Mouse (Mus musculus) heart, embryonic 12.5 days (tissue): ENCODE measurements around the gene Acer1. TPM values are rescaled to one million over a fixed set of nuclear protein-coding genes. Genes with fewer than 3 reads are reported as not detected.
A peak's percentile ranks its signal among the peaks of the same experiment; 100 is the strongest.

ENCODE experiments used
- ATAC-seq: fragments of 200-750 bp; cut with Nextera tagmentation; 2 replicates; pipeline ENCODE4 v1.8.0; 2017; ENCODE audit warnings: moderate TSS enrichment, moderate library complexity; ENCODE audit not compliant: insufficient number of reproducible peaks, low FRiP score
- H3K27ac ChIP-seq: fragments of 300-500 bp; sonication (generic); 2 replicates; pipeline ENCODE4 v1.5.1; 2016; ENCODE audit warnings: mild to moderate bottlenecking, moderate library complexity; ENCODE audit not compliant: poor library complexity, severe bottlenecking
- H3K27me3 ChIP-seq: fragments of 300-500 bp; sonication (generic); replicated peaks from 2 replicates; pipeline ENCODE4 v1.6.1; 2016; ENCODE audit warnings: mild to moderate bottlenecking, moderate library complexity
- H3K36me3 ChIP-seq: fragments of 300-500 bp; sonication (generic); 2 replicates; pipeline ENCODE4 v1.6.1; 2016; ENCODE audit warnings: mild to moderate bottlenecking, moderate library complexity
- H3K4me1 ChIP-seq: fragments of 300-500 bp; sonication (generic); replicated peaks from 2 replicates; pipeline ENCODE4 v1.6.1; 2016; ENCODE audit warnings: mild to moderate bottlenecking
- H3K4me2 ChIP-seq: fragments of 300-500 bp; sonication (generic); 2 replicates; pipeline ENCODE4 v1.6.1; 2016; ENCODE audit warnings: mild to moderate bottlenecking, moderate library complexity
- H3K4me3 ChIP-seq: fragments of 300-500 bp; sonication (generic); 2 replicates; pipeline ENCODE4 v1.5.1; 2016; ENCODE audit warnings: mild to moderate bottlenecking
- H3K9ac ChIP-seq: fragments of 300-500 bp; sonication (generic); 2 replicates; pipeline ENCODE4 v1.6.1; 2016; ENCODE audit warnings: mild to moderate bottlenecking, moderate library complexity
- H3K9me3 ChIP-seq: fragments of 300-500 bp; sonication (generic); replicated peaks from 2 replicates; pipeline ENCODE4 v1.6.1; 2016; ENCODE audit warnings: mild to moderate bottlenecking, moderate library complexity
- WGBS: fragments of 180-500 bp; shearing (Covaris S2); methylation state at CpG from one replicate; pipeline ENCODE4 v1.1.7; 2016; 5-methylcytosine and 5-hydroxymethylcytosine counted together
- polyA plus RNA-seq: library from polyadenylated mRNA; unstranded; fragments of >200 nt; fragmentation: Nextera tagmentation; extraction: Ambion mirVana; gene quantifications from 2 replicates; pipeline ENCODE4 v1.2.1, GENCODE M21; 2016

Acer1 gene
- polyA plus RNA-seq, 1 experiment from 2014 or later, result not detected

DNA sequence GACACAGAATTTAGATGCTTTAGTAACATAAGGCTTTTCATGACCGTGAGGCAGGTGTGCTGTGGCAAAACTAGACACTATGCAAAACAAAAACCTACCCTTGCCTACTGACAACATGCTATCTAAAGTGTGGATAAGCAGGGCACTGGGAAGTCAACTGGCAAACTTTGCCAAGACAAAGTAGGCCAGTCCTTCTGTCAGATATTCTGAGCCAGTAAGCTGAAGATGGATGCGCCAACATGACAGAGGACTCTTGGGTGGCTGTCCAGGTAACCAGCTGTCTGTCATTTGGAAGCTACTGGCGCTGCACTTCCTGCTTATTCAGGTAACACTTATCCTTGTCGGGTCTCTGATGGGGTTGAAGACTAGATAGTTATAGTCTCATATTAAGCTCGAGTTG, 11.8 kb downstream of the Acer1 start:
- WGBS, result 52% methylated on average over 5 of the region's 5 CpGs
- Histone ChIP-seq H3K4me1 (no peaks in the 10 kb centered on the region), H3K9ac (no peak overlapping the region), H3K4me2 (no peak overlapping the region), H3K27ac (no peak overlapping the region), H3K9me3 (no peaks in the 10 kb centered on the region), H3K27me3 (peaks cover 7% of the 10 kb centered on the region; the same call in 1 of the 2 replicates), H3K4me3 (no peak overlapping the region), H3K36me3 (no peaks in the 10 kb centered on the region)
- ATAC-seq, result no peak

DNA sequence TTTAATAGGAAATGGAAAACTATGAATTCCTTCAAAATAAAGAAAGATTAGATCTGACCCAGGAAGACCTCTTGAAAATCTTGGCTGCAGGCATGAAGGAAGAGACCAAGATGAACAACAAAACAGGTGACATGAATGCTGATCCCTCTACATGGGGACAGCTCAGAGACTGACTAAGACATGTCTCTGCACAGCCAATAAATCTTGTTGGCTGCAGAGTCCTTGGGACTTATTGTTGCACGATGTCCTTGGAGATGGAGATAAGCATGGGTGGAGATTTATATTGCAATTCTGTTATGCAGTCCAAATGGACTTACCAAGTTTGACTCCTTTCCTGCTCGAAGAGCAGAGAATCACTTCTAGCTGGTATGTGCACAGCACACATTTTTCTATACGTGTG, 12.6 kb downstream of the Acer1 start:
- 60% methylated on average over 3 of the region's 3 CpGs for WGBS
- Histone ChIP-seq H3K9ac (no peak overlapping the region), H3K4me2 (no peak overlapping the region), H3K4me1 (no peaks in the 10 kb centered on the region), H3K4me3 (no peak overlapping the region), H3K36me3 (no peaks in the 10 kb centered on the region), H3K27me3 (peaks cover 8% of the 10 kb centered on the region; the same call in 1 of the 2 replicates), H3K27ac (no peak overlapping the region), H3K9me3 (no peaks in the 10 kb centered on the region)
- no peak for ATAC-seq

DNA sequence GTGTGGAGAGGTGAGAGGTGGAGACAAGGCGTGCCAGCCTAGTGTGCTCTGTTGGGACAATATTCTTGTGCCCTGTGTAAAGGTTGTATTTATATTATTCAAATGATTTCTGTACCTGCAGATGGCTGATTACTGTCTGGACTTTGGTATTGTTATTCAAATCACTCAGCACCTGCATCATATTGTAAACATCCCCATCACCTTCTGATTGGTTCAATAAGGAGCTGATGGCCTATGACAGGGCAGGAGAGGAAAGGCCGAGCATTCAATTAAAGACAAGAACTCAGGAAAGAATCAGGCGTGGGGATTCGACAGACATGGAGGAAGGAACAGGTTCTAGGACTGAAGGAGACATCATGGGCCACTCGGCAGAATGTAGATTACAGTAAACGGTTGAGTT, 18.3 kb downstream of the Acer1 start:
- H3K4me2 ChIP-seq, result no peak overlapping the region
- H3K27me3 ChIP-seq, result peaks cover 4% of the 10 kb centered on the region; the same call in 1 of the 2 replicates
- H3K4me1 ChIP-seq, result no peaks in the 10 kb centered on the region
- 74% methylated on average over 6 of the region's 6 CpGs for WGBS
- H3K9ac ChIP-seq, result no peak overlapping the region
- H3K4me3 ChIP-seq, result no peak overlapping the region
- no peak for ATAC-seq
- 0 out of 2 replicates have a peak, but pooled peaks cover 3% of the 10 kb centered on the region for H3K9me3 ChIP-seq
- H3K27ac ChIP-seq, result no peak overlapping the region
- H3K36me3 ChIP-seq, result no peaks in the 10 kb centered on the region

DNA sequence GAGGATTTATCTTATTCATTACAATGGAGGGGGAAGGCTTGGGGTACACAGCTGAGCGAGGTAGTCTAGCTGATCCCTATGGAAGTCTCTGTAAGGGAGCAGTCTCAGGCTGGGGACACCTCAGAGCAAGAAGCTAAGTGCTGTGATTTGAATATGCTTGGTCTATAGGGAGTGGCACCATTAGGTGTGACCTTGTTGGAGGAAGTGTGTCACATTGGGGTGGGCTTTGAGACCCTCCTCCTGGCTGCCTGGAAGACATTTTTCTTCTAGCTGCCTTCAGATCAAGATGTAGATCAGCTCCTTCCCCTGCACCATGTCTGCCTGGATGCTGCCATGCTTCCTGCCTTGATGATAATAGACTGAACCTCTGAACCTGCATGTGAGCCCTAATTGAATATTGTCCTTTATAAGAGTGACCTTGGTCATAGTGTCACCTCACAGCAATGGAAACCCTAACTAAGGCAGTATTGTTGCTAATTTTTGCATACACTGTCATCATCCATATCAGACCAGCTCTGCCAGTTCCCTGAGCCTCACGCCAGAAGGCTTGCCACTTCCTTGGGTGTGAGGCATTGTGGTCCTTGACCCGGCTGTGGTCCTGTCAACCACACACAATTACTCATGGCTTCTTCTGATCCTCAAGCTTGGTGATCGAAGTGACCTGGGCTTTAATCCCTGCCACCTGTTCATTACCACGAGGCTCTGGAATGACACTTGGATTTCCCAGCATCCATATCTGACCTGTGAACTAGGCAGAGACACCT, 19.1 kb downstream of the Acer1 start:
- 0 out of 2 replicates have a peak, but pooled peaks cover 3% of the 10 kb centered on the region for H3K9me3 ChIP-seq
- no peak overlapping the region for H3K4me2 ChIP-seq

DNA sequence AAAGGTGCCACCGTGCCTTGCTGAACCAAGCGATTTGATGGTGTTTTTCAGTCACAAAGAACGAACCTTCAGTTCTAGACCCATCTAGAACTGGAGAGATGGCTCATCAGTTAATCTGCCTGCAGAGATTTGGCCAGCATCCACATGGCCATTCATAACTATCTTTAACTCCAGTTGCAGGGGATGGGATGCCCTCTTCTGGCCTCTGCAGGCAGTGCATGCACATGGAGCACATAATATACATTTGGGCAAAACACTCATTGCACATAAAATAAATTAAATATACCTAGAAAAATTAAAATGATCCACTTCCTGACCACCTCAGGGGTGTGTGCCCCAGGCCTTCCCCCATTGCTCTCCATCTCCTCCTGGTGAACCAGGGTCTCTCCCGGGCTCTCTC, 20.0 kb downstream of the Acer1 start:
- Histone ChIP-seq H3K9ac (no peak overlapping the region), H3K4me1 (no peaks in the 10 kb centered on the region), H3K36me3 (no peaks in the 10 kb centered on the region), H3K27ac (no peak overlapping the region), H3K27me3 (peaks cover 4% of the 10 kb centered on the region; the same call in 1 of the 2 replicates), H3K9me3 (0 out of 2 replicates have a peak, but pooled peaks cover 3% of the 10 kb centered on the region), H3K4me3 (no peak overlapping the region), H3K4me2 (no peak overlapping the region)
- ATAC-seq, result no peak
- 85% methylated on average over 4 of the region's 4 CpGs for WGBS

More for the DNA sequence above, 19.1 kb downstream of the Acer1 start:
- Histone ChIP-seq H3K4me1 (no peaks in the 10 kb centered on the region), H3K27me3 (peaks cover 4% of the 10 kb centered on the region; the same call in 1 of the 2 replicates), H3K4me3 (no peak overlapping the region), H3K9ac (no peak overlapping the region), H3K36me3 (no peaks in the 10 kb centered on the region), H3K27ac (no peak overlapping the region)
- ATAC-seq, result no peak
- WGBS, result 61% methylated on average over 5 of the region's 5 CpGs

DNA sequence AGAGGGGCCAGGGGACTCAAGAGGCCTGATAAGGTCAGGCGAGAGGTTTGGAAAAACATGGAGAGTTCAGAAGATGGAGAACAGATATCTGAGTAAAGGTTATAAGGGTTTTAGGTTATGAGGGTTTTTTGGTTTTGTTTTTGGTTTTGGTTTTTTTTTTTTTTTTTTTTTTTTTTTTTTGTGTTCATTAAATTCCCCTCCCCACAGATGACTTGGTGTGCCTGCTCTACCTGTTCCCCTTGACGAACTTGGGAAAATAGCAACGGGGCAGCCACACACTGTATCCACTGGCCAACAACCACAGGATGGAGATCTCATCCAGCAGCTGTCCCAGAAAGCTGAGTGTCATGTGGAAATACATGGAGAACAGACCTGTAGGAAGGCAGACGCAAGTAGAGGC, 23.3 kb downstream of the Acer1 start:
- Histone ChIP-seq H3K27ac (no peak overlapping the region), H3K9me3 (0 out of 2 replicates have a peak, but pooled peaks cover 3% of the 10 kb centered on the region), H3K36me3 (no peaks in the 10 kb centered on the region), H3K4me1 (no peaks in the 10 kb centered on the region), H3K27me3 (0 out of 2 replicates have a peak, but pooled peaks cover 7% of the 10 kb centered on the region), H3K4me2 (no peak overlapping the region), H3K4me3 (no peak overlapping the region), H3K9ac (no peak overlapping the region)
- WGBS, result 55% methylated on average over 4 of the region's 4 CpGs
- ATAC-seq, result no peak

DNA sequence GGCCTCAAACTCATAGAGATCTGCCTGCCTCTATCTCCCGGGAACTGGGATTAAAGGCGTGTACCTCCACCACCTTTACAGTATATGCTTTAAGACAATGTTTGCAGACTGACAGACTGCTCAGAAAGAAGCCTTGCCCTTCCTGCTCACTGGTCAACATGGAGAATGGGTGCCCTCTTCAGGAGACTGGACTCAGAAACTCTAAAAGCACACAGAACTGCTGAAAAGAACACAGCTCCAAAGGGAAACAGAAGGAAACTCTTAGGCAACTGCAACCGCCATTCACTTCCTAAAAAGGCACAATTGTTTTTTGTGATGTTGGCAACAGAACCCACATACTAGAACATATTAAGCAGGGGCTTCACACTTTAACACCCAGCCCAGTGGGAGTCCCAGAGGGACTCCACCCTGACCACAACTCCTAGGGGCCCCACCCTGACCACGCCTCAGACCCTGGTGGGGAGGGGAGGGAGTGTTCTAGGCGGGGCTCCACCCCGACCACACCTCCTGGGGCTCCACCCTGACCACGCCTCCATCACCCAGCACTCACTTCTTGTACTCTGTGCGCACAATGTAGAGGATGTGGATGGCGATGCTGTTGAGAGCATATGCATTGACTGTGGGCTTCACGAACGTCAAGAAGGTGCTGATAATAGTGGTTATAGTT, 24.0 kb downstream of the Acer1 start:
- Histone ChIP-seq H3K4me2 (no peak overlapping the region), H3K36me3 (no peaks in the 10 kb centered on the region), H3K27ac (no peak overlapping the region), H3K27me3 (0 out of 2 replicates have a peak, but pooled peaks cover 14% of the 10 kb centered on the region), H3K9me3 (0 out of 2 replicates have a peak, but pooled peaks cover 3% of the 10 kb centered on the region), H3K4me1 (no peaks in the 10 kb centered on the region), H3K9ac (no peak overlapping the region), H3K4me3 (no peak overlapping the region)
- ATAC-seq, result peak; percentile 85
- WGBS, result 22% methylated on average over 11 of the region's 11 CpGs

DNA sequence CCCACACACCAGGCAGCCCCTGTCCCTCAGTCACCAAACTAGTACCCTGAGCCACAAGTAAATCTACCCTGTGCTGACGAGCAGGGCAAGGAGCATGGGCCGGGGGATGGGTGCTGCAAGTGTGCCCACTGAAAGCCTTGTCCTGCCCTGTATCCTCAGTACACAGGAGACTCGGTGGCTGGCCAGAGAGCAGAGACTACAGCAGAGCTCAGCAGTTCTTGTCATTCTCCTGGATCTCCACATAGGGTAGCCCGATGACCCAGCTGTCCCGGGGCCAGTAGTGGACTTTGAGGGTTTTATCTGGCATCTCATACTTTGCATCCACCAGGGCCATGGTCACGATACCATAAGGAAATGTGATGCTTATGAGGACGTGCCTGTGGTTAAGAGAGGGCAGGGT, 27.1 kb downstream of the Acer1 start:
- WGBS, result 69% methylated on average over 7 of the region's 7 CpGs
- no peak overlapping the region for H3K9ac ChIP-seq
- H3K27me3 ChIP-seq, result peaks cover 17% of the 10 kb centered on the region; the same call in 1 of the 2 replicates
- ATAC-seq, result no peak
- no peaks in the 10 kb centered on the region for H3K9me3 ChIP-seq
- H3K4me3 ChIP-seq, result no peak overlapping the region
- no peaks in the 10 kb centered on the region for H3K4me1 ChIP-seq
- H3K27ac ChIP-seq, result no peak overlapping the region
- H3K4me2 ChIP-seq, result no peak overlapping the region
- no peaks in the 10 kb centered on the region for H3K36me3 ChIP-seq

DNA sequence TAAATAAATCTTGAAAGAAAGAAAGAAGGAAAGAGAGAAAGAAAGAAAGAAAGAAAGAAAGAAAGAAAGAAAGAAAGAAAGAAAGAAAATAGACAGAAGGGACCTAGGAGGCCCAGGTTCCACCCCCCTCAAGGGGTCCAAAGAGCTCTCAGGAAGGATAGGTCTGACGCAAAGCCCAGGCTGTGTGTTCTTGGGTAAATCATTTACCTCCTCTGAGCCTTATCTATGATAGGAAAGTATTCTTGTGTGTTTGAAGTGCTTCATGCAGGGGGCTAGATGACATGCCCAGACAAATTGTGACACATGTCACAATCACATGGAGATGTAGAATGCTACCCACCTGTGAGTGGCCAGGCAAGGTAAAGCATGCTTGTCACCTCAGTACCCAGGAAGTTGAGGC, 29.3 kb downstream of the Acer1 start:
- Histone ChIP-seq H3K36me3 (no peaks in the 10 kb centered on the region), H3K4me3 (no peak overlapping the region), H3K27me3 (peaks cover 17% of the 10 kb centered on the region; the same call in 1 of the 2 replicates), H3K4me2 (no peak overlapping the region), H3K4me1 (no peaks in the 10 kb centered on the region), H3K9ac (no peak overlapping the region), H3K9me3 (no peaks in the 10 kb centered on the region), H3K27ac (no peak overlapping the region)
- no peak for ATAC-seq
- 79% methylated on average over 1 of the region's 1 CpGs for WGBS

DNA sequence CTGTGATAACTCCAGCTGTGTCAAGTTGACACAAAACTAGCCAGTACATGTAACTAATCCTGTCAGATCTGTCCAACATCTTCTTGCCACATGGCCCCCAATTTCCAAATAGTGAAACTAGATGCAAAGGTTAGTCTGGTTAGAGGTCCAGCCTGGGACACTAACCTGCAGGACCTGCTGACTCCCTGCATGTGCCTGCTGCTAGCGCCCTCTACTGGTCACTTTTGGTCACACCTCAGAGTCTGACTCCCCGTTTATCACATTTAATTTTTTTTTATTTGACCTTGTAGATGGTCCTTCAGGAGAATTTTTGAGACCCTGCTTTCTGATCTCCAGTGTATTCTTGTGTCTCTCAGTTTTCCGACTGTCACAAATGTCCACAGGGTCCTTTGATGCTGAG, 31.0 kb downstream of the Acer1 start:
- H3K4me2 ChIP-seq, result no peak overlapping the region
- H3K4me3 ChIP-seq, result no peak overlapping the region
- H3K27me3 ChIP-seq, result peaks cover 21% of the 10 kb centered on the region; the same call in 1 of the 2 replicates
- H3K4me1 ChIP-seq, result no peaks in the 10 kb centered on the region
- no peaks in the 10 kb centered on the region for H3K36me3 ChIP-seq
- H3K27ac ChIP-seq, result no peak overlapping the region
- WGBS, result 14% methylated on average over 3 of the region's 3 CpGs
- H3K9ac ChIP-seq, result no peak overlapping the region
- no peak for ATAC-seq
- H3K9me3 ChIP-seq, result 0 out of 2 replicates have a peak, but pooled peaks cover 4% of the 10 kb centered on the region

DNA sequence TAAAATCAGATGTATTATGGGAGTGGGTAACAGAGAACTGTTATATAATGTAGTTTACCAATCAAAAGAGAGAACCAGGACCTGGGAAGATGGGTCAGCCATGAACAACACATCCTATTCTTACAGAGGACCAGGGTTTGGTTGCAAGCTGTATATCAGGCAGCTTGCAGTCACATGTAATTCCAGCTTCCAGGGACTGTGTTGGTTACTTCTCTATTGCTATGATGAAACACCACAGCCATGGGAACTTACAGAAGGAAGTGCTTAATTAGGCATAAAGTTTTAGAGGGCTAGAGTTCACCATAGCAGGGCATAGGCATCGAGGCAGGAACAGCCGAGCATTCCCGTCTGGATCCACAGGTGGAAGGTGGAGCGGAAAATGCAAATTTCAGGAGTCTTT, 43.2 kb downstream of the Acer1 start:
- Histone ChIP-seq H3K9ac (no peak overlapping the region), H3K27ac (no peak overlapping the region), H3K36me3 (no peaks in the 10 kb centered on the region), H3K4me1 (peaks cover 11% of the 10 kb centered on the region), H3K4me3 (no peak overlapping the region), H3K9me3 (peaks cover 8% of the 10 kb centered on the region), H3K27me3 (peaks cover 5% of the 10 kb centered on the region; the same call in 1 of the 2 replicates), H3K4me2 (no peak overlapping the region)
- no peak for ATAC-seq
- whole genome bisulfite sequencing, result 84% methylated on average over 4 of the region's 4 CpGs
